Mouse (Mus musculus): ENCODE measurements around the gene Lrrc8a.

Gene Lrrc8a
- long read RNA-seq, experiment 1, partial matches to known transcripts = 1 of 1 reads
- long read RNA-seq, experiment 1, other reads (novel, unspliced or antisense) = 0 of 1 reads
- long read RNA-seq, experiment 2 = 0 reads

GRCm38 (mm10) chr2:30237199-30237880 is at the start of gene Lrrc8a:
Lrrc8a (plus strand) TSS chr2:30237715.
- intact Hi-C loops (cut with DNase I) = loop anchor here (2.0 to 10.0 kb wide), 2 partner anchors 33 to 63 kb away; partner anchors contain the start of genes Endog and Spout1

- intact Hi-C loops (cut with DNase I) = no loop called here
Measured at GRCm38 (mm10) chr2:30191790-30192580, 45.5 kb upstream of the Lrrc8a start.

GRCm38 (mm10) chr2:30194656-30195055 is 42.9 kb upstream of the Lrrc8a start:
- intact Hi-C loops (cut with DNase I) = no loop called here

- intact Hi-C loops (cut with DNase I) = no loop called here
Measured at GRCm38 (mm10) chr2:30198021-30198420, 39.5 kb upstream of the Lrrc8a start.

- intact Hi-C loops (cut with DNase I) = no loop called here
Measured at GRCm38 (mm10) chr2:30199984-30200383, 37.5 kb upstream of the Lrrc8a start.

- intact Hi-C loops (cut with DNase I) = no loop called here
Measured at GRCm38 (mm10) chr2:30200388-30200925, 37.1 kb upstream of the Lrrc8a start.

- intact Hi-C loops (cut with DNase I) = no loop called here
Measured at GRCm38 (mm10) chr2:30203439-30203838, 34.1 kb upstream of the Lrrc8a start.

- intact Hi-C loops (cut with DNase I) = no loop called here
Measured at GRCm38 (mm10) chr2:30205255-30205628, 32.3 kb upstream of the Lrrc8a start.

GRCm38 (mm10) chr2:30205629-30206357 is 31.7 kb upstream of the Lrrc8a start, which contains the start of gene Kyat1:
Kyat1 (minus strand) TSS chr2:30205847.
- intact Hi-C loops (cut with DNase I) = no loop called here

- intact Hi-C loops (cut with DNase I) = no loop called here
Measured at GRCm38 (mm10) chr2:30207401-30207800, 30.1 kb upstream of the Lrrc8a start.

GRCm38 (mm10) chr2:30207886-30208285 is 29.6 kb upstream of the Lrrc8a start:
- intact Hi-C loops (cut with DNase I) = no loop called here

- intact Hi-C loops (cut with DNase I) = no loop called here
Measured at GRCm38 (mm10) chr2:30211408-30212168, 25.9 kb upstream of the Lrrc8a start.

- intact Hi-C loops (cut with DNase I) = no loop called here
Measured at GRCm38 (mm10) chr2:30212169-30212545, 25.4 kb upstream of the Lrrc8a start.

GRCm38 (mm10) chr2:30212951-30213350 is 24.6 kb upstream of the Lrrc8a start:
- intact Hi-C loops (cut with DNase I) = no loop called here

GRCm38 (mm10) chr2:30214745-30215144 is 22.8 kb upstream of the Lrrc8a start:
- intact Hi-C loops (cut with DNase I) = no loop called here

GRCm38 (mm10) chr2:30215493-30215892 is 22.0 kb upstream of the Lrrc8a start:
- intact Hi-C loops (cut with DNase I) = no loop called here

GRCm38 (mm10) chr2:30216293-30216692 is 21.2 kb upstream of the Lrrc8a start:
- intact Hi-C loops (cut with DNase I) = no loop called here

- intact Hi-C loops (cut with DNase I) = loop anchor here (10.0 kb wide), 1 partner anchor 61 kb away; the partner anchor contains the start of genes Endog and Spout1
Measured at GRCm38 (mm10) chr2:30235593-30235992, 1.9 kb upstream of the Lrrc8a start.

GRCm38 (mm10) chr2:30236426-30237198 is 903 bp upstream of the Lrrc8a start:
- intact Hi-C loops (cut with DNase I) = loop anchor here (2.0 to 10.0 kb wide), 2 partner anchors 34 to 62 kb away; partner anchors contain the start of genes Endog and Spout1

Data from adrenal gland (tissue).